Mouse (Mus musculus): ENCODE results near the gene Ddc.

The Ddc gene

GRCm38 (mm10) chr11:11897645-11898357 is at the start of gene Ddc:
Ddc (minus strand) TSS chr11:11898144.
- no peak for DNase-seq (ENCODE audit: low spot score in 2 of 2)

- DNase-seq (ENCODE audit: low spot score in 2 of 2) = no peak
Measured at GRCm38 (mm10) chr11:11945766-11946165, 47.8 kb upstream of the Ddc start.

- DNase-seq (ENCODE audit: low spot score in 2 of 2) = no peak
Measured at GRCm38 (mm10) chr11:11944814-11945213, 46.9 kb upstream of the Ddc start.

GRCm38 (mm10) chr11:11944082-11944349 is 46.1 kb upstream of the Ddc start:
- DNase-seq (ENCODE audit: low spot score in 2 of 2) = no peak

- no peak for DNase-seq (ENCODE audit: low spot score in 2 of 2)
Measured at GRCm38 (mm10) chr11:11943240-11944081, 45.5 kb upstream of the Ddc start.

- no peak for DNase-seq (ENCODE audit: low spot score in 2 of 2)
Measured at GRCm38 (mm10) chr11:11942320-11943217, 44.6 kb upstream of the Ddc start.

GRCm38 (mm10) chr11:11940833-11941681 is 43.1 kb upstream of the Ddc start:
- DNase-seq (ENCODE audit: low spot score in 2 of 2) = no peak

- DNase-seq (ENCODE audit: low spot score in 2 of 2) = no peak
Measured at GRCm38 (mm10) chr11:11939611-11940010, 41.7 kb upstream of the Ddc start.

- no peak for DNase-seq (ENCODE audit: low spot score in 2 of 2)
Measured at GRCm38 (mm10) chr11:11938591-11938990, 40.6 kb upstream of the Ddc start.

GRCm38 (mm10) chr11:11937340-11938030 is 39.5 kb upstream of the Ddc start:
- DNase-seq (ENCODE audit: low spot score in 2 of 2) = no peak

- DNase-seq (ENCODE audit: low spot score in 2 of 2) = no peak
Measured at GRCm38 (mm10) chr11:11934808-11935207, 36.9 kb upstream of the Ddc start.

GRCm38 (mm10) chr11:11932102-11932789 is 34.3 kb upstream of the Ddc start:
- no peak for DNase-seq (ENCODE audit: low spot score in 2 of 2)

- DNase-seq (ENCODE audit: low spot score in 2 of 2) = no peak
Measured at GRCm38 (mm10) chr11:11931688-11932087, 33.7 kb upstream of the Ddc start.

- DNase-seq (ENCODE audit: low spot score in 2 of 2) = no peak
Measured at GRCm38 (mm10) chr11:11930527-11930926, 32.6 kb upstream of the Ddc start.

GRCm38 (mm10) chr11:11929059-11929458 is 31.1 kb upstream of the Ddc start:
- no peak for DNase-seq (ENCODE audit: low spot score in 2 of 2)

GRCm38 (mm10) chr11:11928586-11928985 is 30.6 kb upstream of the Ddc start:
- DNase-seq (ENCODE audit: low spot score in 2 of 2) = no peak

GRCm38 (mm10) chr11:11923900-11924299 is 26.0 kb upstream of the Ddc start:
- DNase-seq (ENCODE audit: low spot score in 2 of 2) = no peak

- no peak for DNase-seq (ENCODE audit: low spot score in 2 of 2)
Measured at GRCm38 (mm10) chr11:11923345-11923744, 25.4 kb upstream of the Ddc start.

- DNase-seq (ENCODE audit: low spot score in 2 of 2) = no peak
Measured at GRCm38 (mm10) chr11:11922106-11922505, 24.2 kb upstream of the Ddc start.
